Mouse (Mus musculus) limb, embryonic 13.5 days (tissue): ENCODE measurements at regions not wholly inside any gene's neighbourhood (a gene's known extent, or its start where the extent isn't known, plus 50 kb on each side); places are given as distances from the start of the nearest gene placed in this dataset.
A peak's percentile ranks its signal among the peaks of the same experiment; 100 is the strongest.

ENCODE experiments used
- ATAC-seq: fragments of 200-750 bp; cut with Nextera tagmentation; 2 replicates; pipeline ENCODE4 v1.8.0; 2017; ENCODE audit warnings: low read depth, moderate number of reproducible peaks, moderate TSS enrichment; ENCODE audit not compliant: low FRiP score
- H3K27ac ChIP-seq: fragments of 300-500 bp; sonication (generic); 2 replicates; pipeline ENCODE4 v1.5.1; 2015; ENCODE audit warnings: inconsistent platforms, mild to moderate bottlenecking, moderate library complexity
- H3K27me3 ChIP-seq: fragments of 300-500 bp; sonication (generic); 2 replicates; pipeline ENCODE4 v1.6.1; 2015; ENCODE audit warnings: mild to moderate bottlenecking, inconsistent platforms
- H3K36me3 ChIP-seq: fragments of 300-500 bp; sonication (generic); 2 replicates; pipeline ENCODE4 v1.6.1; 2015; ENCODE audit warnings: inconsistent platforms, mild to moderate bottlenecking, moderate library complexity
- H3K4me1 ChIP-seq: fragments of 300-500 bp; sonication (generic); 2 replicates; pipeline ENCODE4 v1.6.1; 2015; ENCODE audit warnings: inconsistent platforms
- H3K4me2 ChIP-seq: fragments of 300-500 bp; sonication (generic); replicated peaks from 2 replicates; pipeline ENCODE4 v1.6.1; 2015; ENCODE audit warnings: inconsistent platforms, mild to moderate bottlenecking, moderate library complexity
- H3K4me3 ChIP-seq: fragments of 300-500 bp; sonication (generic); 2 replicates; pipeline ENCODE4 v1.5.1; 2015; ENCODE audit warnings: moderate library complexity, mild to moderate bottlenecking, inconsistent platforms
- H3K9ac ChIP-seq: fragments of 300-500 bp; sonication (generic); 2 replicates; pipeline ENCODE4 v1.6.1; 2015; ENCODE audit warnings: mild to moderate bottlenecking, inconsistent platforms
- H3K9me3 ChIP-seq: fragments of 300-500 bp; sonication (generic); 2 replicates; pipeline ENCODE4 v1.6.1; 2016; ENCODE audit warnings: inconsistent platforms
- WGBS: fragments of 180-500 bp; shearing (Covaris S2); methylation state at CpG from one replicate; pipeline ENCODE4 v1.1.7; 2015; 5-methylcytosine and 5-hydroxymethylcytosine counted together

DNA sequence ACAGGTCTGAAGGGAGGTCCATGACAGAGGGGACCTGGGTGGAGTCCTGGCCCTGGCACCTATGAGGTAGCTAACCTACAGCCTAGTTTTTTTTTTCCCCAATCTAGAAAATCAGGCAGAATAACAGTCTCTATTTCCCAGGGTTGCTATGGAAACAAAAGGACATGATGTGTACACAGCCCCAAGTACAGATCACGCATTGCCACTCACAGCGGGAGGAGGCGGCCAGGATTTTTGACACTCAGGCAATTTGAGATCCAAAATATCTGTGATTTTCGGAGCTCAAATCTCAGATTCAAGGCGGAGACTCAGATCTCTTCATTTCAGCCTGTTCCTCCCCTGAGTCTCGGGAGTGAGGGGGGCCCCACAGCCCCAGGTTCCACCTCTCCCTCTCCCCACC lies 318.7 kb downstream of the Matn1 start:
- Histone ChIP-seq H3K9me3 (no peaks in the 10 kb centered on the region), H3K4me2 (no peak overlapping the region), H3K36me3 (no peaks in the 10 kb centered on the region), H3K9ac (no peak overlapping the region), H3K4me1 (peaks cover 16% of the 10 kb centered on the region; the same call in 1 of the 2 replicates), H3K27ac (no peak overlapping the region), H3K27me3 (peaks cover 6% of the 10 kb centered on the region; the same call in 1 of the 2 replicates), H3K4me3 (no peak overlapping the region)
- 68% methylated on average over 6 of the region's 6 CpGs for WGBS
- no peak for ATAC-seq

- WGBS = 5% methylated on average over 9 of the region's 9 CpGs
- H3K4me2 ChIP-seq = no peak overlapping the region
- H3K9me3 ChIP-seq = no peaks in the 10 kb centered on the region
- H3K27me3 ChIP-seq = peaks cover 25% of the 10 kb centered on the region; the same call in 1 of the 2 replicates
- no peak overlapping the region for H3K9ac ChIP-seq
- H3K36me3 ChIP-seq = no peaks in the 10 kb centered on the region
- H3K27ac ChIP-seq = no peak overlapping the region
- H3K4me1 ChIP-seq = peaks cover 27% of the 10 kb centered on the region; the same call in 1 of the 2 replicates
- no peak overlapping the region for H3K4me3 ChIP-seq
- ATAC-seq = no peak
Measured at GRCm38 (mm10) chr4:131266764-131267163, 322.6 kb downstream of the Matn1 start.

GRCm38 (mm10) chr4:131267760-131268159 lies 323.6 kb downstream of the Matn1 start:
- H3K36me3 ChIP-seq = no peaks in the 10 kb centered on the region
- H3K27ac ChIP-seq = no peak overlapping the region
- peak; percentile 34; the same call in 1 of the 2 replicates for ATAC-seq
- H3K27me3 ChIP-seq = peaks cover 27% of the 10 kb centered on the region; the same call in 1 of the 2 replicates
- H3K9me3 ChIP-seq = no peaks in the 10 kb centered on the region
- H3K9ac ChIP-seq = no peak overlapping the region
- no peak overlapping the region for H3K4me3 ChIP-seq
- peaks cover 27% of the 10 kb centered on the region; the same call in 1 of the 2 replicates for H3K4me1 ChIP-seq
- WGBS = 42% methylated on average over 10 of the region's 10 CpGs
- no peak overlapping the region for H3K4me2 ChIP-seq

DNA sequence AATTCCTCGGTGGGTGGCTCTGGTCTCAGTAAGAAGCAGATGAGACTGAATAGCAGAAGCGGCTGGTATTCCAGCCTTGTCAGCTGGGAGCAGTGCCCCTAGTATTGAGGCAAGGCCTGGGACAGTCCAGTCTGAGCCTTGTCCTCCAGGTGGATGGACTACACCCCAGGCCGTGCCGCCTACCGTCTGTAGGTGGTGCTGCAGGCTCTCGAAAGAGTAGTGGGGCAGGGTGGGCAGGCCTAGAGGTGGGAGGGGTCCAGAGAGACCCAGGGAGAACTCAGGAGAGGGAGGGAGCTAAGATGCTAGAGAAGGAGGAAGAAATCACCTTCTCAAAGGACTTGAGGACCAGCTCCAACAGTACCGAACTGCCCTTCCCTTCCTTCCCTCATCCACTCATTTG lies 326.0 kb downstream of the Matn1 start:
- Histone ChIP-seq H3K4me3 (no peak overlapping the region), H3K36me3 (no peaks in the 10 kb centered on the region), H3K27me3 (peaks cover 27% of the 10 kb centered on the region; the same call in 1 of the 2 replicates), H3K9ac (no peak overlapping the region), H3K9me3 (no peaks in the 10 kb centered on the region), H3K27ac (no peak overlapping the region), H3K4me1 (peaks cover 25% of the 10 kb centered on the region; the same call in 1 of the 2 replicates), H3K4me2 (no peak overlapping the region)
- WGBS = 13% methylated on average over 7 of the region's 7 CpGs
- no peak; the same call in 1 of the 2 replicates for ATAC-seq

DNA sequence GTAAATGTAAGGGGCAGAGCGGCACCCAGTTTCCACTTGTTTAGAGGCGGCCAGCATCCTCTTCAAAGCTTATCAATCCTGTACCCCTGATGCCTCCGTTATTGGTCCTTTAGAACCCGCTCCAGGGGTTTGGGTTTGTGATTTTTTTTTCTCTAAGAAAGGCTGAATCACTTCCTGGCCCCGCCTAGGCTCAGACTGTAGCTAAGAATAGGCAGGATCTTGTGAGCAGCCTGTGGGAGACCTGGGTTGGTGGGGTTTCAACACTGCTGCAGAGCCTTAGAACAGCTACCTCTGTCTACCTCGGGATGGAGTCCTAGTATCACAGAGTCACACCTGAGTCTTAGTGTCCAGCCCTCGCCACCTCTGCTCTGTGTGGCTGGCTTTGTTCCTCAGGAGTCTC lies 327.9 kb downstream of the Matn1 start:
- WGBS = 77% methylated on average over 7 of the region's 7 CpGs
- no peaks in the 10 kb centered on the region for H3K9me3 ChIP-seq
- ATAC-seq = no peak
- no peak overlapping the region for H3K27ac ChIP-seq
- H3K9ac ChIP-seq = 0 out of 2 replicates have a peak overlapping the region, but pooled peaks have one; percentile 3
- H3K4me2 ChIP-seq = no peak overlapping the region
- H3K4me1 ChIP-seq = peaks cover 19% of the 10 kb centered on the region; the same call in 1 of the 2 replicates
- H3K4me3 ChIP-seq = no peak overlapping the region
- no peaks in the 10 kb centered on the region for H3K36me3 ChIP-seq
- H3K27me3 ChIP-seq = peaks cover 23% of the 10 kb centered on the region; the same call in 1 of the 2 replicates

DNA sequence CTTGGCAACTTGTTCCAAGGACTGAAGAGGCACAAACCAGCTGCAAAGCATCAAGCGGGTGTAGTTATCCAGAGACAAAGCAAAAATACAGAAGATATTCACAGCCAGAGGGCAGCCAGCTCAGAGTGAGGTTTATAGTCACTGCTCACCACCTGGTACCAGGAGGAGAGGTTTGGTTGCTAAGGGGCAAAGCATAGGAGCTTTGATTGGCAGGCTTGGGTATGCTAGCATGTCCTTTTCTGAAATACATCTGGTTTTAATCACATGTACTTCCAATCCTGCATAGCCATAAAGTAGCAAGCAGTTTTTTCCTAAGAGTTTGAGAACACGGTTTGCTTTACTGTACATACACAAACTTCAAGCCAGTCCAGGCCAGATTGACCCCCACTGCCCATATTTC lies 349.4 kb downstream of the Matn1 start:
- Histone ChIP-seq H3K4me3 (no peak overlapping the region), H3K36me3 (no peaks in the 10 kb centered on the region), H3K9me3 (no peaks in the 10 kb centered on the region), H3K27me3 (no peaks in the 10 kb centered on the region), H3K4me2 (no peak overlapping the region), H3K4me1 (peaks cover 21% of the 10 kb centered on the region), H3K27ac (peak overlapping the region; percentile 63; the same call in 1 of the 2 replicates), H3K9ac (no peak overlapping the region)
- WGBS = 31% methylated on average over 2 of the region's 2 CpGs
- ATAC-seq = peak; percentile 69; the same call in 1 of the 2 replicates

- H3K9ac ChIP-seq = no peak overlapping the region
- no peaks in the 10 kb centered on the region for H3K27me3 ChIP-seq
- H3K4me3 ChIP-seq = no peak overlapping the region
- peaks cover 11% of the 10 kb centered on the region for H3K4me1 ChIP-seq
- H3K9me3 ChIP-seq = no peaks in the 10 kb centered on the region
- no peak overlapping the region for H3K27ac ChIP-seq
- no peak overlapping the region for H3K4me2 ChIP-seq
- no peak for ATAC-seq
- H3K36me3 ChIP-seq = no peaks in the 10 kb centered on the region
- WGBS = 79% methylated on average over 14 of the region's 14 CpGs
Measured at GRCm38 (mm10) chr4:131298011-131298674, 354.0 kb downstream of the Matn1 start.

- Histone ChIP-seq H3K27me3 (no peaks in the 10 kb centered on the region), H3K4me1 (0 out of 2 replicates have a peak, but pooled peaks cover 3% of the 10 kb centered on the region), H3K4me2 (no peak overlapping the region), H3K9ac (no peak overlapping the region), H3K27ac (no peak overlapping the region), H3K9me3 (no peaks in the 10 kb centered on the region), H3K36me3 (no peaks in the 10 kb centered on the region), H3K4me3 (no peak overlapping the region)
- WGBS = 82% methylated on average over 3 of the region's 3 CpGs
- ATAC-seq = no peak
Measured at GRCm38 (mm10) chr4:131303936-131304335, 359.8 kb downstream of the Matn1 start.

- WGBS = 79% methylated on average over 12 of the region's 12 CpGs
- Histone ChIP-seq H3K9ac (no peak overlapping the region), H3K27me3 (no peaks in the 10 kb centered on the region), H3K4me2 (no peak overlapping the region), H3K27ac (no peak overlapping the region), H3K4me1 (0 out of 2 replicates have a peak, but pooled peaks cover 3% of the 10 kb centered on the region), H3K36me3 (no peaks in the 10 kb centered on the region), H3K4me3 (no peak overlapping the region), H3K9me3 (no peaks in the 10 kb centered on the region)
- ATAC-seq = no peak
Measured at GRCm38 (mm10) chr4:131304361-131304777, 360.2 kb downstream of the Matn1 start.

DNA sequence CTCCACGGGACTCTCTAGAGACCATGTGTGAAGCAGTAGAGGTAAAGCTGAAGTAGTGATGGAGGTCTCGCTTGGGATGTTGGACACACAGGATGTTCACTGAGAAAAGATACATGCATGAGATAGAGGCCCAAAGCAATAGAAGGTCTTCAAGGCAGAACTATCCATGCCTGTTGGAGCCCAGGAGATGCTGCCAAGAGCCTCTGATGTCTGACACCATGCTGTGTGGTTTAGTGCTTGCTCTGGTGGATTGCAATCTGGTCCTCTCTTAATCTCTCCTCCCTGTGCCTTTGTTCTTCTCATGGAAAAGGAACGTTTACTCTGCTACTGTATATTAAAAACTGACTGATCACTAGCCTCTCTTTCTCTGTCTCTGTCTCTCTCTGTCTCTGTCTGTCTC lies 370.0 kb downstream of the Matn1 start:
- no peak overlapping the region for H3K4me3 ChIP-seq
- no peak overlapping the region for H3K4me2 ChIP-seq
- H3K4me1 ChIP-seq = no peaks in the 10 kb centered on the region
- H3K9ac ChIP-seq = no peak overlapping the region
- H3K36me3 ChIP-seq = no peaks in the 10 kb centered on the region
- H3K27ac ChIP-seq = no peak overlapping the region
- peaks cover 5% of the 10 kb centered on the region; the same call in 1 of the 2 replicates for H3K27me3 ChIP-seq
- WGBS = 72% methylated on average over 3 of the region's 3 CpGs
- ATAC-seq = no peak
- H3K9me3 ChIP-seq = no peaks in the 10 kb centered on the region

DNA sequence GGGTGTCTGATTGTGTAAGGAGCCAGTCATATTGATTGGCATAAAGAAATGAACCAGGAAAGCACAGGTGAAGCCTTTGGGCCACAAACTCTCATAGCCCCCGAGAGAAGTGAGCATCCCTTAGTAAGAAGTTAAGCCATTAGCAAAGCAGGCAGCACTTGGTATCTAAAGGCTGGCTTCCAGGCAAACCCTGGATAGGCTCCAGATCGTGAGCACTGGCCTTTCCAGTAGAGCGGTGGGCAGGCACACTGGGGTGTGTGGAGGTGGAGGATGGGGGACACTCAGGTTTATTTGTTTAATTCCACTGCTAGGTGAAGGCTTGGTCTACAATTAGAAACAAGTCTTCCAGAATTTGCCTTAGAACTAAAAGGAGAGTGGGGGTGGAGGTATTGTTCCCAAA lies 371.9 kb downstream of the Matn1 start:
- no peaks in the 10 kb centered on the region for H3K9me3 ChIP-seq
- no peak overlapping the region for H3K4me3 ChIP-seq
- 71% methylated on average over 3 of the region's 3 CpGs for WGBS
- H3K9ac ChIP-seq = no peak overlapping the region
- H3K36me3 ChIP-seq = no peaks in the 10 kb centered on the region
- no peak for ATAC-seq
- no peak overlapping the region for H3K27ac ChIP-seq
- no peak overlapping the region for H3K4me2 ChIP-seq
- peaks cover 5% of the 10 kb centered on the region; the same call in 1 of the 2 replicates for H3K27me3 ChIP-seq
- H3K4me1 ChIP-seq = no peaks in the 10 kb centered on the region

- Histone ChIP-seq H3K36me3 (no peaks in the 10 kb centered on the region), H3K4me1 (no peaks in the 10 kb centered on the region), H3K4me2 (no peak overlapping the region), H3K27ac (no peak overlapping the region), H3K4me3 (no peak overlapping the region), H3K9ac (no peak overlapping the region), H3K27me3 (peaks cover 5% of the 10 kb centered on the region; the same call in 1 of the 2 replicates), H3K9me3 (no peaks in the 10 kb centered on the region)
- 62% methylated on average over 5 of the region's 5 CpGs for WGBS
- ATAC-seq = no peak
Measured at GRCm38 (mm10) chr4:131322323-131322722, 378.1 kb downstream of the Matn1 start.
